Mouse (Mus musculus) C2C12 (cell line): ENCODE data around the gene Gtf2i.

Experiments used
- CEBPB ChIP-seq: IDR thresholded peaks from one replicate; pipeline ENCODE4 v1.6.1; 2011; ENCODE audit warnings: low read depth, mild to moderate bottlenecking, control low read depth, moderate library complexity
- CTCF ChIP-seq: IDR thresholded peaks from one replicate; pipeline ENCODE4 v1.5.1; 2011; ENCODE audit not compliant: control insufficient read depth, insufficient read depth, insufficient read length
- MAX ChIP-seq: IDR thresholded peaks from one replicate; pipeline ENCODE4 v1.6.1; 2011; ENCODE audit warnings: mild to moderate bottlenecking, control low read depth
- MYOG ChIP-seq: IDR thresholded peaks from one replicate; pipeline ENCODE4 v1.6.1; 2011; ENCODE audit not compliant: control insufficient read depth, insufficient read length; ENCODE audit errors: extremely low read depth
- USF1 ChIP-seq: IDR thresholded peaks from one replicate; pipeline ENCODE4 v1.6.1; 2011; ENCODE audit warnings: low read depth, mild to moderate bottlenecking, control low read depth, moderate library complexity

DNA sequence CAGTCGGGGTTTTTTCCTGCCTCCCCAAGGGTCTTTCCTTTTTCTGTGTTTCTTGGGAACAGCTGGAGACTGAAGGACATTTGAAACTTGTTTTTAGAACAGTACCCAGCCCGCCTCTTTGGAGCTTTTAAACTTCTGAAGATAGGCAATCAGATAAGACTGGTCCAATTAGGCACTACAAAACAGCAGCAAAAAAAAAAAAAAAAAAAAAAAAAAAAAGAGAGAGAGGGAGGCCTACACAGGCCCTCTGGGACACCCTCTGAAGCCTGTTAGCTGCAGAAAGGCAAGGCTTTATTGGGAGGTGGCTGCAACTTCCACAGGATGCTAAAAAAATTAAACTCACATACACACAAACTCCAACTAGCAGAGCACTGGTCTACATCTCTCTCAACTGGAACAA, 48.7 kb downstream of the Gtf2i start:
- TF ChIP-seq CEBPB (no peak), CTCF (no peak), USF1 (no peak), MAX (no peak), MYOG (no peak)
